Mouse (Mus musculus) limb, embryonic 15.5 days (tissue): ENCODE measurements around the gene Cotl1. TPM values are rescaled to one million over a fixed set of nuclear protein-coding genes. Genes with fewer than 3 reads are reported as not detected.

Source experiments
- ATAC-seq: fragments of 200-750 bp; cut with Nextera tagmentation; 2 replicates; pipeline ENCODE4 v1.8.0; 2017; ENCODE audit warnings: low read depth, moderate TSS enrichment; ENCODE audit not compliant: insufficient number of reproducible peaks, low FRiP score, low TSS enrichment
- H3K27ac ChIP-seq: fragments of 300-500 bp; sonication (generic); 2 replicates; pipeline ENCODE4 v1.5.1; 2015; ENCODE audit warnings: moderate library complexity, mild to moderate bottlenecking, inconsistent platforms
- H3K27me3 ChIP-seq: fragments of 300-500 bp; sonication (generic); 2 replicates; pipeline ENCODE4 v1.6.1; 2015; ENCODE audit warnings: inconsistent platforms
- H3K36me3 ChIP-seq: fragments of 300-500 bp; sonication (generic); 2 replicates; pipeline ENCODE4 v1.6.1; 2015; ENCODE audit warnings: inconsistent platforms
- H3K4me1 ChIP-seq: fragments of 300-500 bp; sonication (generic); 2 replicates; pipeline ENCODE4 v1.6.1; 2015; ENCODE audit warnings: inconsistent platforms
- H3K4me2 ChIP-seq: fragments of 300-500 bp; sonication (generic); 2 replicates; pipeline ENCODE4 v1.6.1; 2015; ENCODE audit warnings: mild to moderate bottlenecking, inconsistent platforms
- H3K4me3 ChIP-seq: fragments of 300-500 bp; sonication (generic); 2 replicates; pipeline ENCODE4 v1.5.1; 2015; ENCODE audit warnings: mild to moderate bottlenecking, inconsistent platforms
- H3K9ac ChIP-seq: fragments of 300-500 bp; sonication (generic); 2 replicates; pipeline ENCODE4 v1.6.1; 2015; ENCODE audit warnings: inconsistent platforms
- H3K9me3 ChIP-seq: fragments of 300-500 bp; sonication (generic); 2 replicates; pipeline ENCODE4 v1.6.1; 2016; ENCODE audit warnings: inconsistent platforms
- WGBS: fragments of 180-500 bp; shearing (Covaris S2); methylation state at CpG from one replicate; pipeline ENCODE4 v1.1.7; 2015; 5-methylcytosine and 5-hydroxymethylcytosine counted together
- polyA plus RNA-seq: library from polyadenylated mRNA; unstranded; fragments of >200 nt; fragmentation: Nextera tagmentation; extraction: Ambion mirVana; gene quantifications from 2 replicates; pipeline ENCODE4 v1.2.1, GENCODE M21; 2015

The Cotl1 gene
- polyA plus RNA-seq, 1 experiment from 2014 or later = 55.1 TPM

- H3K36me3 ChIP-seq = no peaks in the 10 kb centered on the region
- H3K4me1 ChIP-seq = peaks cover 28% of the 10 kb centered on the region
- no peak overlapping the region for H3K9ac ChIP-seq
- H3K27me3 ChIP-seq = no peaks in the 10 kb centered on the region
- WGBS = 66% methylated on average over 4 of the region's 4 CpGs
- no peak overlapping the region for H3K4me2 ChIP-seq
- no peak overlapping the region for H3K4me3 ChIP-seq
- H3K27ac ChIP-seq = no peak overlapping the region
- ATAC-seq = no peak
- no peaks in the 10 kb centered on the region for H3K9me3 ChIP-seq
Measured at GRCm38 (mm10) chr8:119781086-119781840, 59.1 kb downstream of the Cotl1 start.

GRCm38 (mm10) chr8:119780402-119781049 is 59.8 kb downstream of the Cotl1 start:
- no peaks in the 10 kb centered on the region for H3K27me3 ChIP-seq
- no peak overlapping the region for H3K4me3 ChIP-seq
- no peak overlapping the region for H3K27ac ChIP-seq
- H3K9ac ChIP-seq = no peak overlapping the region
- H3K4me2 ChIP-seq = no peak overlapping the region
- peaks cover 23% of the 10 kb centered on the region for H3K4me1 ChIP-seq
- no peak for ATAC-seq
- no peaks in the 10 kb centered on the region for H3K36me3 ChIP-seq
- no peaks in the 10 kb centered on the region for H3K9me3 ChIP-seq
- 77% methylated on average over 9 of the region's 9 CpGs for WGBS

- no peak for ATAC-seq
- Histone ChIP-seq H3K4me3 (peak overlapping the region; percentile 61; the same call in 1 of the 2 replicates), H3K27me3 (no peaks in the 10 kb centered on the region), H3K4me2 (peak overlapping the region; percentile 73), H3K27ac (peak overlapping the region; percentile 82), H3K36me3 (no peaks in the 10 kb centered on the region), H3K9me3 (no peaks in the 10 kb centered on the region), H3K9ac (no peak overlapping the region), H3K4me1 (peaks cover 16% of the 10 kb centered on the region)
- WGBS = 23% methylated on average over 14 of the region's 14 CpGs
Measured at GRCm38 (mm10) chr8:119779013-119779737, 61.2 kb downstream of the Cotl1 start.

- H3K27me3 ChIP-seq = no peaks in the 10 kb centered on the region
- H3K36me3 ChIP-seq = no peaks in the 10 kb centered on the region
- WGBS = 1% methylated on average over 18 of the region's 18 CpGs
- H3K4me2 ChIP-seq = peak within 1 kb of the TSS; percentile 73
- peak; percentile 95 for ATAC-seq
- no peaks in the 10 kb centered on the region for H3K9me3 ChIP-seq
- peaks cover 16% of the 10 kb centered on the region for H3K4me1 ChIP-seq
- H3K4me3 ChIP-seq = peak within 1 kb of the TSS; percentile 61
- H3K27ac ChIP-seq = peak within 1 kb of the TSS; percentile 82
- H3K9ac ChIP-seq = peak within 1 kb of the TSS; percentile 43
Measured at GRCm38 (mm10) chr8:119778263-119778662, 62.1 kb downstream of the Cotl1 start, which contains the start of gene Tldc1. Tldc1 (minus strand) TSS chr8:119778416.

- Histone ChIP-seq H3K9me3 (no peaks in the 10 kb centered on the region), H3K4me1 (peaks cover 16% of the 10 kb centered on the region), H3K36me3 (no peaks in the 10 kb centered on the region), H3K4me3 (peak overlapping the region; percentile 61), H3K27ac (peak overlapping the region; percentile 82), H3K27me3 (no peaks in the 10 kb centered on the region), H3K4me2 (peak overlapping the region; percentile 73), H3K9ac (peak overlapping the region; percentile 43)
- ATAC-seq = no peak; the same call in 1 of the 2 replicates
- WGBS = 13% methylated on average over 7 of the region's 7 CpGs
Measured at GRCm38 (mm10) chr8:119777765-119778164, 62.6 kb downstream of the Cotl1 start.

- ATAC-seq = no peak
- Histone ChIP-seq H3K27ac (no peak overlapping the region), H3K4me3 (no peak overlapping the region), H3K4me1 (peaks cover 16% of the 10 kb centered on the region), H3K9me3 (no peaks in the 10 kb centered on the region), H3K4me2 (no peak overlapping the region), H3K9ac (no peak overlapping the region), H3K27me3 (no peaks in the 10 kb centered on the region), H3K36me3 (peaks cover 6% of the 10 kb centered on the region; the same call in 1 of the 2 replicates)
- 80% methylated on average over 7 of the region's 7 CpGs for WGBS
Measured at GRCm38 (mm10) chr8:119776668-119777245, 63.6 kb downstream of the Cotl1 start.

- Histone ChIP-seq H3K9me3 (no peaks in the 10 kb centered on the region), H3K27ac (no peak overlapping the region), H3K4me2 (no peak overlapping the region), H3K36me3 (peaks cover 57% of the 10 kb centered on the region), H3K4me3 (no peak overlapping the region), H3K4me1 (no peaks in the 10 kb centered on the region), H3K27me3 (no peaks in the 10 kb centered on the region), H3K9ac (no peak overlapping the region)
- no peak for ATAC-seq
- WGBS = 74% methylated on average over 22 of the region's 22 CpGs
Measured at GRCm38 (mm10) chr8:119765761-119766444, 74.4 kb downstream of the Cotl1 start.

GRCm38 (mm10) chr8:119765311-119765710 is 75.0 kb downstream of the Cotl1 start:
- no peak for ATAC-seq
- no peaks in the 10 kb centered on the region for H3K27me3 ChIP-seq
- no peak overlapping the region for H3K4me3 ChIP-seq
- no peaks in the 10 kb centered on the region for H3K4me1 ChIP-seq
- 85% methylated on average over 10 of the region's 10 CpGs for WGBS
- no peak overlapping the region for H3K27ac ChIP-seq
- peaks cover 57% of the 10 kb centered on the region for H3K36me3 ChIP-seq
- H3K4me2 ChIP-seq = no peak overlapping the region
- no peaks in the 10 kb centered on the region for H3K9me3 ChIP-seq
- H3K9ac ChIP-seq = no peak overlapping the region

- no peak overlapping the region for H3K4me2 ChIP-seq
- H3K4me3 ChIP-seq = no peak overlapping the region
- peaks cover 44% of the 10 kb centered on the region for H3K36me3 ChIP-seq
- H3K9ac ChIP-seq = no peak overlapping the region
- no peaks in the 10 kb centered on the region for H3K9me3 ChIP-seq
- H3K27me3 ChIP-seq = no peaks in the 10 kb centered on the region
- H3K4me1 ChIP-seq = no peaks in the 10 kb centered on the region
- WGBS = 86% methylated on average over 21 of the region's 21 CpGs
- no peak for ATAC-seq
- no peak overlapping the region for H3K27ac ChIP-seq
Measured at GRCm38 (mm10) chr8:119762226-119763220, 77.8 kb downstream of the Cotl1 start.

- Histone ChIP-seq H3K4me2 (no peak overlapping the region), H3K4me3 (no peak overlapping the region), H3K27ac (no peak overlapping the region), H3K27me3 (no peaks in the 10 kb centered on the region), H3K4me1 (no peaks in the 10 kb centered on the region), H3K9ac (no peak overlapping the region), H3K9me3 (no peaks in the 10 kb centered on the region), H3K36me3 (peaks cover 35% of the 10 kb centered on the region)
- no peak for ATAC-seq
- WGBS = 92% methylated on average over 11 of the region's 11 CpGs
Measured at GRCm38 (mm10) chr8:119761692-119762091, 78.7 kb downstream of the Cotl1 start.
